Mouse (Mus musculus) T-helper 17 cell (primary cell): ENCODE results near the gene Il2ra.
"Not testable (repeated sequence)": the region's sequence is repeated elsewhere in the genome, so short reads cannot be mapped to it uniquely, and the experiment has no call there.

ENCODE experiments used
- in situ Hi-C, 2 experiments: fragments of 300-600 bp; cut with MboI, MseI; formaldehyde crosslinking; loops; 1 replicate in 1 of 2; 2 replicates in 1 of 2; pipeline ENCODE4 v1.15.1; 2025; ENCODE audit warnings: high pct_unique_total_duplicates in 2 of 2

Gene Il2ra

GRCm38 (mm10) chr2:11695867-11696266 is 53.3 kb downstream of the Il2ra start:
- in situ Hi-C loops = no loop called here

- in situ Hi-C loops = no loop called here
Measured at GRCm38 (mm10) chr2:11698994-11699393, 56.4 kb downstream of the Il2ra start.

- in situ Hi-C loops = no loop called here
Measured at GRCm38 (mm10) chr2:11699905-11700304, 57.3 kb downstream of the Il2ra start.

- in situ Hi-C loops = no loop called here
Measured at GRCm38 (mm10) chr2:11705201-11706025, 62.8 kb downstream of the Il2ra start, which contains the start of gene Il15ra. Il15ra (plus strand) TSS chr2:11705290.

GRCm38 (mm10) chr2:11706030-11706745 is 63.6 kb downstream of the Il2ra start:
- in situ Hi-C loops = no loop called here

- in situ Hi-C loops = no loop called here
Measured at GRCm38 (mm10) chr2:11706746-11707065, 64.1 kb downstream of the Il2ra start.

- in situ Hi-C loops = no loop called here
Measured at GRCm38 (mm10) chr2:11708538-11708937, 65.9 kb downstream of the Il2ra start.

- in situ Hi-C loops = not testable (repeated sequence)
Measured at GRCm38 (mm10) chr2:11710101-11710500, 67.5 kb downstream of the Il2ra start.

- in situ Hi-C loops = no loop called here
Measured at GRCm38 (mm10) chr2:11712483-11712990, 69.9 kb downstream of the Il2ra start.

GRCm38 (mm10) chr2:11713021-11713420 is 70.4 kb downstream of the Il2ra start:
- in situ Hi-C loops = no loop called here

- in situ Hi-C loops = no loop called here
Measured at GRCm38 (mm10) chr2:11714535-11714934, 71.9 kb downstream of the Il2ra start.

GRCm38 (mm10) chr2:11718573-11718972 is 76.0 kb downstream of the Il2ra start:
- in situ Hi-C loops = loop anchor here in 1 of 2 experiments (5.0 kb wide), 1 partner anchor 49 kb away; no protein-coding TSS in a partner anchor

- in situ Hi-C loops = no loop called here
Measured at GRCm38 (mm10) chr2:11722564-11722963, 80.0 kb downstream of the Il2ra start.

GRCm38 (mm10) chr2:11727574-11727973 is 85.0 kb downstream of the Il2ra start:
- in situ Hi-C loops = no loop called here

- in situ Hi-C loops = no loop called here
Measured at GRCm38 (mm10) chr2:11729091-11729490, 86.5 kb downstream of the Il2ra start.

- in situ Hi-C loops = no loop called here
Measured at GRCm38 (mm10) chr2:11732978-11733377, 90.4 kb downstream of the Il2ra start.

- in situ Hi-C loops = no loop called here
Measured at GRCm38 (mm10) chr2:11735853-11736252, 93.2 kb downstream of the Il2ra start.

GRCm38 (mm10) chr2:11738794-11739193 is 96.2 kb downstream of the Il2ra start:
- in situ Hi-C loops = no loop called here

- in situ Hi-C loops = no loop called here
Measured at GRCm38 (mm10) chr2:11739516-11740051, 97.0 kb downstream of the Il2ra start.
